Mouse (Mus musculus) C2C12 (cell line): Measurements from ENCODE around the gene Aars2.

Experiments
- CEBPB ChIP-seq: IDR thresholded peaks from one replicate; pipeline ENCODE4 v1.6.1; 2011; ENCODE audit warnings: low read depth, mild to moderate bottlenecking, control low read depth, moderate library complexity
- CTCF ChIP-seq: IDR thresholded peaks from one replicate; pipeline ENCODE4 v1.5.1; 2011; ENCODE audit not compliant: control insufficient read depth, insufficient read depth, insufficient read length
- FOSL1 ChIP-seq: IDR thresholded peaks from one replicate; pipeline ENCODE4 v1.8.0; 2011; ENCODE audit warnings: mild to moderate bottlenecking, low read length; ENCODE audit not compliant: poor library complexity, insufficient read depth, severe bottlenecking
- MAX ChIP-seq: IDR thresholded peaks from one replicate; pipeline ENCODE4 v1.6.1; 2011; ENCODE audit warnings: mild to moderate bottlenecking, control low read depth
- MYOD1 ChIP-seq: IDR thresholded peaks from one replicate; pipeline ENCODE4 v1.6.1; 2011; ENCODE audit warnings: low read depth; ENCODE audit not compliant: control insufficient read depth, insufficient read length
- MYOG ChIP-seq: IDR thresholded peaks from one replicate; pipeline ENCODE4 v1.6.1; 2011; ENCODE audit not compliant: control insufficient read depth, insufficient read length; ENCODE audit errors: extremely low read depth
- USF1 ChIP-seq: IDR thresholded peaks from one replicate; pipeline ENCODE4 v1.6.1; 2011; ENCODE audit warnings: low read depth, mild to moderate bottlenecking, control low read depth, moderate library complexity

DNA sequence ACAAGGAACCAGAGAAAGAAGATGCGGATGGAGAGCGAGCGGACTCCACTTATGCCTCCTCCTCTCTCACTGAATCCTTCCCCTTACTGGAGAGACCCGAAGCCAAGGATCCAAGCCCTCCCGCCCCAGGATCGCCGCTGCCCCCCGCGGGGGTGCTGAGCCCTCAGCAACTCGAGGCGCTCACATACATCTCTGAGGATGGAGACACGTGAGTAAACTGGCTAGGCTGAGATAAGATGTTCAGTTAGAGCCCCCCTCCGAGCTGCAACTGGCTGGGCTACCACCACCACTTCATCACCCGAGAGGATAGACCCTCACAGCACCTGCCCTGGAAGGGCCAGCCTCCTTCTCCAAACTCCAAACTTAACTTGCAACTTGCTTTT lies 49.5 kb downstream of the Aars2 start:
- TF ChIP-seq CTCF (no peak), CEBPB (no peak), MAX (no peak), USF1 (no peak), MYOG (no peak), FOSL1 (no peak), MYOD1 (no peak)
